Mouse (Mus musculus): ENCODE measurements around the gene Cul4b. TPM values are rescaled to one million over a fixed set of nuclear protein-coding genes. Genes with fewer than 3 reads are reported as not detected.
A peak's percentile ranks its signal among the peaks of the same experiment; 100 is the strongest.
"Not testable (repeated sequence)": the region's sequence is repeated elsewhere in the genome, so short reads cannot be mapped to it uniquely, and the experiment has no call there.

Gene Cul4b
- polyA plus RNA-seq, 1 experiment from 2014 or later: 18.1 TPM

DNA sequence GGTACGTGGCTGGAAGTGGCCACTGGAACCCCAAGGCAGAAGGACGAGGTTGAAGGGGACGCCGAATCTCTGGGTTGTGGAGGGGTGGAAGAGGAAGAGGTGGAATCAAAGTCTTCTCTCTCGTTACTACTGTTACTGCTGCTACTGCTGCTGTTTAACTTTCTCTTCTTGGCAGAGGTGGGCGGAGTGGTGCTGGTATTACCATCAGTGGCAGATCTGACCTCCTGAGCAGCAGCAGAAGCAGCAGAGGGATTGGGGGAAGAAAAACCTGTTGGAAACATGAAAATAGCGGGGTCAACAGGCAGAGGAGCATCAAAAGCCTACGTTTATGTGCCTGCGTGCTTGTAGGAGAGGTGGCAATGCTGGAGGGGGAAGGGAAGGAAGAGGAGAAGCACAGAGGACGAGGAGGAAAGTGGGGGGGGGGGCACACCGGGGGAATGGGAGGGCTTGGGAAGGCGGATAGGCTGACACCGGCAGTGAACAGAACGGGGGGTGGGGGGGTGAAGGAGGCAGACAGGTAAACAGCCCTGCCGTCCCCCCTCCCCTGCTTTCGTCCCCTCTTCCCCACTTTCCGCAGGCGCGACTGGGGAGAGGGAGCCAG, 12.0 kb downstream of the Cul4b start:
- Histone ChIP-seq H3K36me3 (0 out of 2 replicates have a peak, but pooled peaks cover under 1% of the 10 kb centered on the region), H3K9ac (replicated peaks) (peak overlapping the region; percentile 65), H3K27ac (replicated peaks) (peak overlapping the region; percentile 96), H3K4me2 (replicated peaks) (peak overlapping the region; percentile 57), H3K27me3 (no peaks in the 10 kb centered on the region), H3K4me3 (peak overlapping the region; percentile 64), H3K9me3 (no peaks in the 10 kb centered on the region), H3K4me1 (peaks cover 11% of the 10 kb centered on the region; the same call in 1 of the 2 replicates)
- ATAC-seq (replicated peaks): no peak; the same call in 1 of the 2 replicates
- WGBS: 20% methylated on average over 14 of the region's 19 CpGs

DNA sequence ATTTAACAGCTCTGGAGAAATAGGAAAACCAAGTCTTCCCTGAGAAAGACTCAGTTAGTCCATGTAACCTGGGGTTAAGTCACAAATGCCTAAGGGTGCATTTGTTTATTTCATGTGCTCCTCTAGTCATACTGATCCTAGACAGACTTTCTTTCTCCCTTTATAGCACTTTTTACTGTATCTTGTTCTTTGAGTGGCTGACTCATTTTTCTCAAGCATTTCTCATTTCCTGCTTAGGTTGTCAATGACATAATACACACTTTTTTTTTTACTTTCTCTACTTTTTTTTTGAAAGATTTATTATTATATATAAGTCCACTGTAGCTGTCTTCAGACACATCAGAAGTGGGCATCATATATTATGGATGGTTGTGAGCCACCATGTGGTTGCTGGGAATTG, 22.7 kb downstream of the Cul4b start:
- H3K4me2 ChIP-seq (replicated peaks): no peak overlapping the region
- no peak for ATAC-seq (replicated peaks)
- H3K4me1 ChIP-seq: no peaks in the 10 kb centered on the region
- no peak overlapping the region for H3K9ac ChIP-seq (replicated peaks)
- peaks cover 3% of the 10 kb centered on the region; the same call in 1 of the 2 replicates for H3K36me3 ChIP-seq
- no peaks in the 10 kb centered on the region for H3K9me3 ChIP-seq
- H3K27me3 ChIP-seq: no peaks in the 10 kb centered on the region
- H3K27ac ChIP-seq (replicated peaks): no peak overlapping the region
- no peak overlapping the region for H3K4me3 ChIP-seq

DNA sequence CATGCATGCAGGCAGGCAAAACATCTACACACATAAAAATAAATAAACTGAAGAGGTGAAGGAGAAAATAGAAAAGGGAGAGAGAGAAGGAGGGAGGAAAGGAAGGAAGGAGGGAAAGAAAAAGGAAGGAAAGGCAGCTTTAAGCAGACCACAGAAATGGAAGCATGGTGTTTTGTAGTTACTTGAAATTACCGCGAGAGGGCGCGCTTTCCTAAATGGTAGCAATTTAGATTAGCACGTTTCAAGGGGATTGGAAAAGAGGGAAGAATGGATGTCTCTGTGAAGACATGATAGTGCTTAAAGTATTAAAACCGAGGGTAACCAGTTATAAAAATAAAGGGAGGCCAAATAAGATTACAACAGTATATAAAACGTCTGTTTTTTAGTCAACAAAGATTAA, 61.4 kb downstream of the Cul4b start:
- Histone ChIP-seq H3K4me3 (no peak overlapping the region), H3K4me1 (no peaks in the 10 kb centered on the region), H3K27ac (replicated peaks) (no peak overlapping the region), H3K9ac (replicated peaks) (no peak overlapping the region), H3K27me3 (no peaks in the 10 kb centered on the region), H3K36me3 (no peaks in the 10 kb centered on the region), H3K4me2 (replicated peaks) (no peak overlapping the region), H3K9me3 (no peaks in the 10 kb centered on the region)
- no peak; the same call in 1 of the 2 replicates for ATAC-seq (replicated peaks)
- 3% methylated on average over 7 of the region's 7 CpGs for WGBS

DNA sequence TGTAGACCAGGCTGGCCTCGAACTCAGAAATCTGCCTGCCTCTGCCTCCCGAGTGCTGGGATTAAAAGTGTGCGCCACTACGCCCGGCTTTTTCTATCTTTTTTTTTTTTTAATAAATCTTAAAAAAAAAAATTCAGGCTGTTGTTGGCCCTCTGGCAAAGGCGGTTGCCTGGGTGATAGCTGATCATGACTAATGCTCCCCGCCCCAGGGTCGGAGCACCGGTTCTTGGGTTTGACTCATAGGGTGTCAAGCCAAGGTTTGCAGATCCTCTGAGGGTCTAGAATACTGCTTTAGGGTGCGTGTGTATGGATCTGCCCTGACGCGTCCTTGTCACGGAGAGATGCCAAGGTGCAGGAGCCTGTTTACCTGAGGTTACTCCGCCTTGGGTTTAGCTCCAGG, 71.2 kb downstream of the Cul4b start:
- no peak for ATAC-seq (replicated peaks)
- Histone ChIP-seq H3K9ac (replicated peaks) (no peak overlapping the region), H3K4me3 (no peak overlapping the region), H3K4me1 (no peaks in the 10 kb centered on the region), H3K9me3 (no peaks in the 10 kb centered on the region), H3K27me3 (no peaks in the 10 kb centered on the region), H3K27ac (replicated peaks) (no peak overlapping the region), H3K4me2 (replicated peaks) (no peak overlapping the region), H3K36me3 (no peaks in the 10 kb centered on the region)
- WGBS: 92% methylated on average over 14 of the region's 14 CpGs

DNA sequence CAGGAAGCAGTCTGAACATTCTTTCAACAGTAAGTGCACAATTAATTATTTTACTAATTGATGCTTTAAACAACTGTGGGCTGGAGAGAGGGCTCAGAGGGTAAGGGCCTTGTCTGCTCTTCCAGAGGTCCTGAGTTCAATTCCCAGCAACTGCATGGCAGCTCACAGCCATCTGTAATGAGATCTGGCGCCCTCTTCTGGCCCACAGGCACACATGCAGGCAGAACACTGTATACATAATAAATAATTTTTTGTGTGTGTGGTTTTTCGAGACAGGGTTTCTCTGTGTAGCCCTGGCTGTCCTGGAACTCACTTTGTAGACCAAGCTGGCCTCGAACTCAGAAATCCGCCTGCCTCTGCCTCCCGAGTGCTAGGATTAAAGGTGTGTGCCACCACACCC, 73.8 kb downstream of the Cul4b start:
- not testable (repeated sequence) for H3K27ac ChIP-seq (replicated peaks)
- 76% methylated on average over 5 of the region's 5 CpGs for WGBS

DNA sequence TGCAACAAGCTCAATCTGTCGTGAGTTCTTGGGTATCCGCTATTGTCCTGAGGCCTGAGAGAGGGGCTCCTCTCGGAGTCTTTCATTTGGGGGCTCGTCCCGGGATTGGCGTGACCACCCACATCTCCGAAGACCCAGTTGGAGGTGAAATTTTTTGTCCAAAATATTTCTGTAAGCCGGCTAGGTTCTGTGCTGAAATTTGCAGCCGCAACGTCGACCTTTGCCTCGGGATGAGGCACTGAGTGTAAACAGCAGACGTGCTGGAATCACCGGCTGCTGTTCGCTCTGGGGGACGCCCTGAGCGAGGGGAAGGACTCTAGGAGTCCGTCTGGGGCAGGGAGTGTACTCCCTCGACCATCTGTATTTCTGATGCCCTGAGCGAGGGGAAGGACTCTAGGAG, 90.5 kb downstream of the Cul4b start:
- H3K36me3 ChIP-seq; ATAC-seq (replicated peaks); H3K27me3 ChIP-seq; H3K4me1 ChIP-seq; H3K4me2 ChIP-seq (replicated peaks); H3K9ac ChIP-seq (replicated peaks); H3K27ac ChIP-seq (replicated peaks); H3K4me3 ChIP-seq; H3K9me3 ChIP-seq: not testable (repeated sequence)
- WGBS: 35% methylated on average over 20 of the region's 20 CpGs

More for the DNA sequence above, 73.8 kb downstream of the Cul4b start:
- not testable (repeated sequence) for H3K4me1 ChIP-seq; H3K4me2 ChIP-seq (replicated peaks); H3K36me3 ChIP-seq; H3K4me3 ChIP-seq; H3K9ac ChIP-seq (replicated peaks); H3K9me3 ChIP-seq; ATAC-seq (replicated peaks); H3K27me3 ChIP-seq

Other genes with a start within 250 kb of the Cul4b start
- 47.1 and 48.1 TPM in 2 replicates for gene Lamp2, start 119.7 kb downstream of the Cul4b start, polyA plus RNA-seq (2015; fragmentation: Nextera tagmentation; extraction: Ambion mirVana)
- gene Mcts1, start 24.4 kb upstream of the Cul4b start, polyA plus RNA-seq (2015; fragmentation: Nextera tagmentation; extraction: Ambion mirVana): 147 and 152 TPM in 2 replicates
- 23.3 and 26.7 TPM in 2 replicates for gene C1galt1c1, start 58.9 kb upstream of the Cul4b start, polyA plus RNA-seq (2015; fragmentation: Nextera tagmentation; extraction: Ambion mirVana)
- 0.24 TPM in 1 of 2 replicates, not detected in the other for gene 6030498E09Rik, start 196.5 kb upstream of the Cul4b start, polyA plus RNA-seq (2015; fragmentation: Nextera tagmentation; extraction: Ambion mirVana)

Measured in forebrain, embryonic 15.5 days (tissue).